Mouse (Mus musculus): ENCODE measurements around the gene Hesx1. TPM values are rescaled to one million over a fixed set of nuclear protein-coding genes. Genes with fewer than 3 reads are reported as not detected.

Gene Hesx1
- polyA plus RNA-seq, 1 experiment, result not detected

GRCm38 (mm10) chr14:26971106-26971789, 23.0 kb upstream of the Hesx1 start, which contains the start of gene Appl1:
TSS of gene Appl1 (minus strand) at chr14:26971232.
- H3K79me3 ChIP-seq (ENCODE audit: low read depth), result peaks cover 29% of the 10 kb centered on the region
- no peaks in the 10 kb centered on the region for H3K36me3 ChIP-seq (ENCODE audit: control insufficient read depth, insufficient read depth)
- peaks cover 39% of the 10 kb centered on the region for H3K79me2 ChIP-seq (ENCODE audit: control insufficient read depth, insufficient read depth)
- H3K4me3 ChIP-seq (ENCODE audit: insufficient read depth, poor library complexity, severe bottlenecking), result peak within 1 kb of the TSS; percentile 76
- no peaks in the 10 kb centered on the region for H3K27me3 ChIP-seq (ENCODE audit: control insufficient read depth, insufficient read depth, insufficient read length)
- H3ac ChIP-seq (ENCODE audit: control insufficient read depth, insufficient read length, low read depth), result peak within 1 kb of the TSS; percentile 88
- TF ChIP-seq CEBPB (IDR thresholded peaks at IDR 0.05; ENCODE audit: low read depth) (no peak), MYOD1 (IDR thresholded peaks at IDR 0.05; ENCODE audit: control insufficient read depth, insufficient read length, low read depth) (no peak)

- Histone ChIP-seq H3K79me3 (ENCODE audit: low read depth) (peaks cover 15% of the 10 kb centered on the region), H3K36me3 (ENCODE audit: control insufficient read depth, insufficient read depth) (no peaks in the 10 kb centered on the region), H3K4me3 (ENCODE audit: insufficient read depth, poor library complexity, severe bottlenecking) (no peak overlapping the region), H3ac (ENCODE audit: control insufficient read depth, insufficient read length, low read depth) (no peak overlapping the region), H3K79me2 (ENCODE audit: control insufficient read depth, insufficient read depth) (peaks cover 21% of the 10 kb centered on the region), H3K27me3 (ENCODE audit: control insufficient read depth, insufficient read depth, insufficient read length) (no peaks in the 10 kb centered on the region)
- TF ChIP-seq USF1 (IDR thresholded peaks at IDR 0.05; ENCODE audit: low read depth) (no peak), MYOG (IDR thresholded peaks at IDR 0.05; ENCODE audit: control insufficient read depth, extremely low read depth, insufficient read length) (no peak), FOSL1 (IDR thresholded peaks at IDR 0.05; ENCODE audit: insufficient read depth, low read length, poor library complexity, severe bottlenecking) (no peak), MAX (IDR thresholded peaks at IDR 0.05) (no peak), MYOD1 (IDR thresholded peaks at IDR 0.05; ENCODE audit: control insufficient read depth, insufficient read length, low read depth) (no peak), CTCF (IDR thresholded peaks at IDR 0.05; ENCODE audit: control insufficient read depth, insufficient read depth, insufficient read length) (no peak), CEBPB (IDR thresholded peaks at IDR 0.05; ENCODE audit: low read depth) (no peak)
These were observed 21.1 kb upstream of the Hesx1 start for GRCm38 (mm10) chr14:26973089-26973488.

- Histone ChIP-seq H3K4me3 (ENCODE audit: insufficient read depth, poor library complexity, severe bottlenecking) (no peak overlapping the region), H3K27me3 (ENCODE audit: control insufficient read depth, insufficient read depth, insufficient read length) (no peaks in the 10 kb centered on the region), H3ac (ENCODE audit: control insufficient read depth, insufficient read length, low read depth) (no peak overlapping the region), H3K79me2 (ENCODE audit: control insufficient read depth, insufficient read depth) (no peaks in the 10 kb centered on the region), H3K79me3 (ENCODE audit: low read depth) (no peaks in the 10 kb centered on the region), H3K36me3 (ENCODE audit: control insufficient read depth, insufficient read depth) (no peaks in the 10 kb centered on the region)
- TF ChIP-seq FOSL1 (IDR thresholded peaks at IDR 0.05; ENCODE audit: insufficient read depth, low read length, poor library complexity, severe bottlenecking), result no peak
- no peak for TF ChIP-seq MYOD1 (IDR thresholded peaks at IDR 0.05; ENCODE audit: control insufficient read depth, insufficient read length, low read depth)
- TF ChIP-seq USF1 (IDR thresholded peaks at IDR 0.05; ENCODE audit: low read depth), result no peak
- TF ChIP-seq CTCF (IDR thresholded peaks at IDR 0.05; ENCODE audit: control insufficient read depth, insufficient read depth, insufficient read length), result no peak
- no peak for TF ChIP-seq CEBPB (IDR thresholded peaks at IDR 0.05; ENCODE audit: low read depth)
- no peak for TF ChIP-seq MYOG (IDR thresholded peaks at IDR 0.05; ENCODE audit: control insufficient read depth, extremely low read depth, insufficient read length)
These were observed 18.7 kb upstream of the Hesx1 start for GRCm38 (mm10) chr14:26975490-26975889.

GRCm38 (mm10) chr14:26976212-26976611, 18.0 kb upstream of the Hesx1 start:
- Histone ChIP-seq H3K4me3 (ENCODE audit: insufficient read depth, poor library complexity, severe bottlenecking) (no peak overlapping the region), H3K79me3 (ENCODE audit: low read depth) (no peaks in the 10 kb centered on the region), H3K79me2 (ENCODE audit: control insufficient read depth, insufficient read depth) (no peaks in the 10 kb centered on the region), H3K27me3 (ENCODE audit: control insufficient read depth, insufficient read depth, insufficient read length) (no peaks in the 10 kb centered on the region), H3K36me3 (ENCODE audit: control insufficient read depth, insufficient read depth) (no peaks in the 10 kb centered on the region), H3ac (ENCODE audit: control insufficient read depth, insufficient read length, low read depth) (no peak overlapping the region)
- TF ChIP-seq CEBPB (IDR thresholded peaks at IDR 0.05; ENCODE audit: low read depth), result no peak
- TF ChIP-seq MAX (IDR thresholded peaks at IDR 0.05), result no peak
- TF ChIP-seq MYOG (IDR thresholded peaks at IDR 0.05; ENCODE audit: control insufficient read depth, extremely low read depth, insufficient read length), result no peak
- no peak for TF ChIP-seq MYOD1 (IDR thresholded peaks at IDR 0.05; ENCODE audit: control insufficient read depth, insufficient read length, low read depth)
- no peak for TF ChIP-seq CTCF (IDR thresholded peaks at IDR 0.05; ENCODE audit: control insufficient read depth, insufficient read depth, insufficient read length)
- TF ChIP-seq FOSL1 (IDR thresholded peaks at IDR 0.05; ENCODE audit: insufficient read depth, low read length, poor library complexity, severe bottlenecking), result no peak
- no peak for TF ChIP-seq USF1 (IDR thresholded peaks at IDR 0.05; ENCODE audit: low read depth)

GRCm38 (mm10) chr14:26977500-26977899, 16.7 kb upstream of the Hesx1 start:
- Histone ChIP-seq H3ac (ENCODE audit: control insufficient read depth, insufficient read length, low read depth) (no peak overlapping the region), H3K79me3 (ENCODE audit: low read depth) (no peaks in the 10 kb centered on the region), H3K79me2 (ENCODE audit: control insufficient read depth, insufficient read depth) (no peaks in the 10 kb centered on the region), H3K36me3 (ENCODE audit: control insufficient read depth, insufficient read depth) (no peaks in the 10 kb centered on the region), H3K27me3 (ENCODE audit: control insufficient read depth, insufficient read depth, insufficient read length) (no peaks in the 10 kb centered on the region), H3K4me3 (ENCODE audit: insufficient read depth, poor library complexity, severe bottlenecking) (no peak overlapping the region)
- TF ChIP-seq USF1 (IDR thresholded peaks at IDR 0.05; ENCODE audit: low read depth) (no peak), CEBPB (IDR thresholded peaks at IDR 0.05; ENCODE audit: low read depth) (no peak), FOSL1 (IDR thresholded peaks at IDR 0.05; ENCODE audit: insufficient read depth, low read length, poor library complexity, severe bottlenecking) (no peak), MYOD1 (IDR thresholded peaks at IDR 0.05; ENCODE audit: control insufficient read depth, insufficient read length, low read depth) (no peak), MYOG (IDR thresholded peaks at IDR 0.05; ENCODE audit: control insufficient read depth, extremely low read depth, insufficient read length) (no peak), CTCF (IDR thresholded peaks at IDR 0.05; ENCODE audit: control insufficient read depth, insufficient read depth, insufficient read length) (no peak), MAX (IDR thresholded peaks at IDR 0.05) (no peak)

- TF ChIP-seq CTCF (IDR thresholded peaks at IDR 0.05; ENCODE audit: control insufficient read depth, insufficient read depth, insufficient read length) (no peak), MYOG (IDR thresholded peaks at IDR 0.05; ENCODE audit: control insufficient read depth, extremely low read depth, insufficient read length) (no peak), MAX (IDR thresholded peaks at IDR 0.05) (no peak), USF1 (IDR thresholded peaks at IDR 0.05; ENCODE audit: low read depth) (no peak), MYOD1 (IDR thresholded peaks at IDR 0.05; ENCODE audit: control insufficient read depth, insufficient read length, low read depth) (no peak), CEBPB (IDR thresholded peaks at IDR 0.05; ENCODE audit: low read depth) (no peak), FOSL1 (IDR thresholded peaks at IDR 0.05; ENCODE audit: insufficient read depth, low read length, poor library complexity, severe bottlenecking) (no peak)
- no peaks in the 10 kb centered on the region for H3K36me3 ChIP-seq (ENCODE audit: control insufficient read depth, insufficient read depth)
- H3K4me3 ChIP-seq (ENCODE audit: insufficient read depth, poor library complexity, severe bottlenecking), result no peak overlapping the region
- H3K79me3 ChIP-seq (ENCODE audit: low read depth), result no peaks in the 10 kb centered on the region
- H3K27me3 ChIP-seq (ENCODE audit: control insufficient read depth, insufficient read depth, insufficient read length), result no peaks in the 10 kb centered on the region
- H3K79me2 ChIP-seq (ENCODE audit: control insufficient read depth, insufficient read depth), result no peaks in the 10 kb centered on the region
- no peak overlapping the region for H3ac ChIP-seq (ENCODE audit: control insufficient read depth, insufficient read length, low read depth)
These were observed 14.4 kb upstream of the Hesx1 start for GRCm38 (mm10) chr14:26979808-26980207.
